Mouse (Mus musculus) liver, embryonic 14.5 days (tissue): ENCODE results near the gene Cap1.

Experiments used
- CTCF ChIP-seq: IDR thresholded peaks from 2 replicates; pipeline ENCODE4 v1.5.1; 2016; ENCODE audit warnings: antibody characterized with exemption, low read depth, control low read depth
- EP300 ChIP-seq: IDR thresholded peaks from 2 replicates; pipeline ENCODE4 v1.6.1; 2016; ENCODE audit warnings: antibody characterized with exemption, low read depth

DNA sequence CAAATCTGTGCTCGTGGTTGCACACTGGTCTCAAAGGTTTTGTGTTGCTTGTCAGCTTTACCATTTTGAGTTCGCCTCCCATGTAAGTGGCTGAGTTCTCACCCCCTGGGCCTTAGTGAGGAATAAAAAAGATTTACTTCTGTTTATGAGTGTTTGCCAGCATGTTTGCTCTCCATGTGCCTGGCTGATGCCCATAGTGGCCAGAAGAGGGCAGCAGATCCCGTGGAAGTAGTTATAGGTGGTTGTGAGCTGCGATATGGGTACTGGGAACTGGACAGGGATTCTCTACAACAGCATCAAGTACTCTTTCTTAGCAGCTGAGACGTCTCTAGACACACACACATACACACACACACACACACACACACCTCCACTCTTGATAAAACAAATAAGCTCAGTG lies 26.8 kb upstream of the Cap1 start:
- TF ChIP-seq EP300 = no peak
- peak; percentile 72 for TF ChIP-seq CTCF
